Mouse (Mus musculus) CH12.LX (cell line): ENCODE measurements around the gene Actr2. TPM values are rescaled to one million over a fixed set of nuclear protein-coding genes. Genes with fewer than 3 reads are reported as not detected.

Source experiments
- DNase-seq: peaks from one replicate; pipeline ENCODE4 v3.0.0-alpha.2; 2013; ENCODE audit errors: extremely low read depth
- H3K27ac ChIP-seq: 2 replicates; pipeline ENCODE4 v1.5.1; 2012; ENCODE audit warnings: low read depth, mild to moderate bottlenecking, control low read depth, moderate library complexity; ENCODE audit not compliant: insufficient read depth
- H3K27me3 ChIP-seq: replicated peaks from 2 replicates; pipeline ENCODE3; 2012; ENCODE audit warnings: inconsistent platforms
- H3K36me3 ChIP-seq, 2 experiments: replicated peaks in 1 of 2; 2 replicates each; pipeline versions ENCODE3 to v1.6.1; 2012; ENCODE audit warnings: inconsistent platforms in 1 of 2, low read length in 1 of 2, mild to moderate bottlenecking in 1 of 2, mixed read lengths in 1 of 2, moderate library complexity in 1 of 2; ENCODE audit not compliant: control insufficient read depth in 1 of 2, insufficient read depth in 1 of 2
- H3K4me1 ChIP-seq, 2 experiments: 2 replicates each; pipeline ENCODE4 v1.6.1; 2012; ENCODE audit warnings: inconsistent platforms in 1 of 2, moderate library complexity in 1 of 2; ENCODE audit not compliant: insufficient read depth in 2 of 2, control insufficient read depth in 1 of 2
- H3K4me2 ChIP-seq: 2 replicates; pipeline ENCODE4 v1.6.1; 2012; ENCODE audit warnings: low read depth, mild to moderate bottlenecking, control low read depth; ENCODE audit not compliant: poor library complexity, insufficient read depth, severe bottlenecking
- H3K4me3 ChIP-seq, 3 experiments: fragments of 150-350 bp in 1 of 3; sonication (generic) in 1 of 3; replicated peaks in 1 of 3; 2 replicates each; pipeline versions ENCODE3 to v1.5.1; 2011 to 2012; ENCODE audit warnings: low read depth in 2 of 3, low read length in 2 of 3, mild to moderate bottlenecking in 2 of 3, moderate library complexity in 2 of 3, control low read depth in 1 of 3, improper control_type of control experiment in 1 of 3, inconsistent platforms in 1 of 3, mixed read lengths in 1 of 3; ENCODE audit not compliant: poor library complexity in 1 of 3
- H3K79me2 ChIP-seq: replicated peaks from 2 replicates; pipeline ENCODE4 v1.6.1; 2012; ENCODE audit warnings: mild to moderate bottlenecking, moderate library complexity; ENCODE audit not compliant: control insufficient read depth, poor library complexity, insufficient read depth, severe bottlenecking; ENCODE audit errors: extremely low read depth
- H3K9ac ChIP-seq: 2 replicates; pipeline ENCODE4 v1.6.1; 2012; ENCODE audit warnings: low read depth, mild to moderate bottlenecking, control low read depth, moderate library complexity; ENCODE audit not compliant: insufficient read depth
- H3K9me3 ChIP-seq: replicated peaks from 2 replicates; pipeline ENCODE3; 2012; ENCODE audit warnings: low read length, inconsistent platforms, mixed read lengths
- BHLHE40 ChIP-seq: IDR thresholded peaks from 2 replicates; pipeline ENCODE4 v1.6.1; 2011; ENCODE audit warnings: mild to moderate bottlenecking, low read depth, low read length, improper control_type of control experiment
- CHD1 ChIP-seq: IDR thresholded peaks from 2 replicates; pipeline ENCODE4 v1.6.1; 2012; ENCODE audit warnings: low read depth, low read length, improper control_type of control experiment, inconsistent platforms
- CHD2 ChIP-seq: IDR thresholded peaks from 2 replicates; pipeline ENCODE4 v1.6.1; 2011; ENCODE audit warnings: low read length, improper control_type of control experiment
- CTCF ChIP-seq, 2 experiments: IDR thresholded peaks in 1 of 2; conservative IDR thresholded peaks in 1 of 2; 2 replicates each; pipeline ENCODE4 v1.5.1; 2011 to 2012; ENCODE audit warnings: low read depth in 2 of 2, low read length in 2 of 2, improper control_type of control experiment in 1 of 2, inconsistent platforms in 1 of 2, mild to moderate bottlenecking in 1 of 2, moderate library complexity in 1 of 2
- E2F4 ChIP-seq: IDR thresholded peaks from 2 replicates; pipeline ENCODE4 v1.6.1; 2011; ENCODE audit warnings: low read depth, low read length, improper control_type of control experiment; ENCODE audit not compliant: insufficient replicate concordance
- ELF1 ChIP-seq: IDR thresholded peaks from 2 replicates; pipeline ENCODE4 v1.6.1; 2014; ENCODE audit warnings: low read depth, mild to moderate bottlenecking, inconsistent platforms, low read length, improper control_type of control experiment
- EP300 ChIP-seq: IDR thresholded peaks from 2 replicates; pipeline ENCODE4 v1.6.1; 2011; ENCODE audit warnings: low read length, improper control_type of control experiment
- ETS1 ChIP-seq: conservative IDR thresholded peaks from 2 replicates; pipeline ENCODE4 v1.6.1; 2012; ENCODE audit warnings: low read depth, mild to moderate bottlenecking, inconsistent platforms, low read length, improper control_type of control experiment, moderate library complexity
- GABPA ChIP-seq: IDR thresholded peaks from 2 replicates; pipeline ENCODE4 v1.6.1; 2012; ENCODE audit warnings: low read depth, low read length, improper control_type of control experiment, inconsistent platforms; ENCODE audit not compliant: insufficient replicate concordance
- HCFC1 ChIP-seq: IDR thresholded peaks from 2 replicates; pipeline ENCODE4 v1.6.1; 2012; ENCODE audit warnings: low read depth, mild to moderate bottlenecking, inconsistent platforms, low read length, improper control_type of control experiment
- IRF4 ChIP-seq: IDR thresholded peaks from 2 replicates; pipeline ENCODE4 v1.6.1; 2014; ENCODE audit warnings: low read depth, mild to moderate bottlenecking, inconsistent platforms, low read length, improper control_type of control experiment
- JUN ChIP-seq: IDR thresholded peaks from 2 replicates; pipeline ENCODE4 v1.6.1; 2011; ENCODE audit warnings: low read depth, mild to moderate bottlenecking, low read length, improper control_type of control experiment, moderate library complexity; ENCODE audit not compliant: insufficient read depth
- JUND ChIP-seq: conservative IDR thresholded peaks from 2 replicates; pipeline ENCODE4 v1.6.1; 2011; ENCODE audit warnings: low read depth, low read length, improper control_type of control experiment
- KAT2A ChIP-seq: IDR thresholded peaks from 2 replicates; pipeline ENCODE4 v1.6.1; 2012; ENCODE audit warnings: low read length, improper control_type of control experiment, inconsistent platforms; ENCODE audit not compliant: insufficient replicate concordance
- MAFK ChIP-seq: IDR thresholded peaks from 2 replicates; pipeline ENCODE4 v1.6.1; 2011; ENCODE audit warnings: low read length, improper control_type of control experiment; ENCODE audit not compliant: insufficient replicate concordance
- MAX ChIP-seq: IDR thresholded peaks from 2 replicates; pipeline ENCODE4 v1.6.1; 2011; ENCODE audit warnings: low read length, improper control_type of control experiment
- MAZ ChIP-seq: IDR thresholded peaks from 2 replicates; pipeline ENCODE4 v1.6.1; 2012; ENCODE audit warnings: low read depth, mild to moderate bottlenecking, inconsistent platforms, low read length, improper control_type of control experiment, moderate library complexity
- MEF2A ChIP-seq: IDR thresholded peaks from 2 replicates; pipeline ENCODE4 v1.6.1; 2014; ENCODE audit warnings: low read depth, mild to moderate bottlenecking, inconsistent platforms, low read length, improper control_type of control experiment, borderline replicate concordance
- MXI1 ChIP-seq: IDR thresholded peaks from 2 replicates; pipeline ENCODE4 v1.6.1; 2011; ENCODE audit warnings: mild to moderate bottlenecking, low read depth, low read length, improper control_type of control experiment
- MYC ChIP-seq: IDR thresholded peaks from 2 replicates; pipeline ENCODE4 v1.6.1; 2011; ENCODE audit warnings: low read depth, mild to moderate bottlenecking, improper control_type of control experiment, low read length
- NELFE ChIP-seq: IDR thresholded peaks from 2 replicates; pipeline ENCODE4 v1.6.1; 2011; ENCODE audit warnings: low read depth, low read length, improper control_type of control experiment
- NRF1 ChIP-seq: IDR thresholded peaks from 2 replicates; pipeline ENCODE4 v1.6.1; 2014; ENCODE audit warnings: low read depth, mild to moderate bottlenecking, inconsistent platforms, low read length, improper control_type of control experiment, moderate library complexity
- PAX5 ChIP-seq: IDR thresholded peaks from 2 replicates; pipeline ENCODE4 v1.6.1; 2012; ENCODE audit warnings: low read length, inconsistent platforms, mixed read lengths
- POLR2A ChIP-seq: IDR thresholded peaks from 2 replicates; pipeline ENCODE4 v1.6.1; 2011; ENCODE audit warnings: low read depth, mild to moderate bottlenecking, improper control_type of control experiment, low read length
- POLR2AphosphoS2 ChIP-seq: IDR thresholded peaks from 2 replicates; pipeline ENCODE4 v1.6.1; 2011; ENCODE audit warnings: low read depth, low read length, improper control_type of control experiment
- RAD21 ChIP-seq: IDR thresholded peaks from 2 replicates; pipeline ENCODE4 v1.6.1; 2011; ENCODE audit warnings: low read depth, mild to moderate bottlenecking, low read length, improper control_type of control experiment, moderate library complexity
- RCOR1 ChIP-seq: conservative IDR thresholded peaks from 2 replicates; pipeline ENCODE4 v1.6.1; 2012; ENCODE audit warnings: low read depth, mild to moderate bottlenecking, inconsistent platforms, low read length, improper control_type of control experiment
- SIN3A ChIP-seq: IDR thresholded peaks from 2 replicates; pipeline ENCODE4 v1.6.1; 2012; ENCODE audit warnings: low read length, improper control_type of control experiment, inconsistent platforms
- SMC3 ChIP-seq: IDR thresholded peaks from 2 replicates; pipeline ENCODE4 v1.6.1; 2011; ENCODE audit warnings: low read depth, low read length, improper control_type of control experiment
- TBP ChIP-seq: conservative IDR thresholded peaks from 2 replicates; pipeline ENCODE4 v1.6.1; 2011; ENCODE audit warnings: low read depth, low read length, improper control_type of control experiment
- TCF12 ChIP-seq: IDR thresholded peaks from 2 replicates; pipeline ENCODE4 v1.6.1; 2014; ENCODE audit warnings: low read depth, mild to moderate bottlenecking, inconsistent platforms, low read length, improper control_type of control experiment
- UBTF ChIP-seq: IDR thresholded peaks from 2 replicates; pipeline ENCODE4 v1.6.1; 2012; ENCODE audit warnings: low read depth, mild to moderate bottlenecking, inconsistent platforms, low read length, improper control_type of control experiment, moderate library complexity
- USF1 ChIP-seq: IDR thresholded peaks from 2 replicates; pipeline ENCODE4 v1.6.1; 2014; ENCODE audit warnings: low read depth, mild to moderate bottlenecking, inconsistent platforms, low read length, improper control_type of control experiment
- USF2 ChIP-seq: conservative IDR thresholded peaks from 2 replicates; pipeline ENCODE4 v1.6.1; 2011; ENCODE audit warnings: low read depth, low read length, improper control_type of control experiment
- ZC3H11A ChIP-seq: IDR thresholded peaks from 2 replicates; pipeline ENCODE4 v1.6.1; 2012; ENCODE audit warnings: low read depth, mild to moderate bottlenecking, inconsistent platforms, low read length, improper control_type of control experiment
- ZKSCAN1 ChIP-seq: IDR thresholded peaks from 2 replicates; pipeline ENCODE4 v1.6.1; 2012; ENCODE audit warnings: low read depth, inconsistent platforms, low read length, improper control_type of control experiment, borderline replicate concordance
- ZMIZ1 ChIP-seq: IDR thresholded peaks from 2 replicates; pipeline ENCODE4 v1.6.1; 2012; ENCODE audit warnings: low read depth, mild to moderate bottlenecking, inconsistent platforms, low read length, improper control_type of control experiment
- ZNF384 ChIP-seq: IDR thresholded peaks from 2 replicates; pipeline ENCODE4 v1.6.1; 2012; ENCODE audit warnings: low read depth, low read length, improper control_type of control experiment, inconsistent platforms
- dilution Hi-C: fragments of 300-500 bp; cut with MboI; formaldehyde crosslinking; loops from 2 replicates; pipeline ENCODE4 v1.14.3; 2020; ENCODE audit warnings: low sequenced_read_pairs; ENCODE audit not compliant: extremely low pct_unique_long_range_greater_than_20kb, extremely low pct_ligation_motif_present
- in situ Hi-C: fragments of 300-500 bp; cut with MboI; formaldehyde crosslinking; loops from 3 replicates; pipeline ENCODE4 v1.14.3; 2019; ENCODE audit warnings: low sequenced_read_pairs, low pct_ligation_motif_present, low pct_unique_long_range_greater_than_20kb, mixed read lengths
- polyA plus RNA-seq: library from polyadenylated mRNA; unstranded; fragments of >175 nt; gene quantifications from 2 replicates; pipeline ENCODE4 v1.2.1, GENCODE M21; 2012; ENCODE audit warnings: low read depth; ENCODE audit not compliant: insufficient read length
- total RNA-seq, 2 experiments: library from RNA; depleted of rRNA; stranded (reverse); fragments of 300-350 nt in 1 of 2; fragments of >200 nt in 1 of 2; gene quantifications; 2 replicates each; pipeline ENCODE4 v1.2.3; 2012 to 2014

Actr2 gene
- 141 and 159 TPM in 2 replicates for total RNA-seq (2012; rRNA removed)
- total RNA-seq (2014; rRNA removed) = 189 and 196 TPM in 2 replicates
- polyA plus RNA-seq = 307 and 327 TPM in 2 replicates

DNA sequence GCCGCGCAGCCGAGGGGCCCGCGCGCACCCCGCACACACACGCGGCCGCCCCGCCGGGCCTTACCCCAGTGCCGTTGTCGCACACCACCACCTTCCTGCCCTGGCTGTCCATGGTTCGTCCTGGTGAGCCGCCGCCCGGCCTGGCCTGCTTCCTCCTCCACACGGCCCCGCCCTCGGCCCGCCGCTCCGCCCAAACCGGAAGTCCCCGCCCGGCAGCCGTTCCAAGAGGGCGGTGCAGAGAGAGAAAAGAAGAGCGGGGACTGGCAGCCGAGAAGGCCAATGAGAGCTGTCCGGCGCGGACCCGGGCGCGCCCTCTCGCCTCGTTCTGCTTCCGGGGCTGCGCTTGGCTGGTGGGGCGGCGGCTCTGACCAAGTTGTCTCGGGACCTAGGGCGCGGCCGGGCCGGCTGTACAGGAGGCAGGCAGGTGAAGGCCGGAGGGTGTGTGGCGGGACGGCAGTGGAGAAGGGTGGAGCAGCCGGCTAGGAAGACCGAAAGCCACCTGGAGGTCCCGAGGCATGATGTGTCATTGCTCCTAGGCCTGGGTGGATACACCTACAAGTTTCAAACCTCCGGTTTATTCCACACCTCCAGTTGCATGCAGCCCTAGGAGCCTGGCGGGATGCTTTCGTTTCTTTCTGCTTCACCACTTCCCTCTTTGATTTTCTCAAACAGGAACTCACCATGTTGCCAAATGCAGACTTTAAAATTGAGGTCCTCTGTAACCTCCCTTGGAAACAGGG, at the start of gene Actr2:
TSS of gene Actr2 (minus strand) at position 173 of the 740 bp plus-strand sequence.
- TF ChIP-seq TBP = peak; percentile 66; the same call in 1 of the 2 replicates
- TF ChIP-seq NRF1 = peak; percentile 73
- peak; percentile 90 for TF ChIP-seq UBTF
- TF ChIP-seq HCFC1 = peak; percentile 80
- TF ChIP-seq CHD1 = no peak
- TF ChIP-seq ZC3H11A = no peak
- no peak for TF ChIP-seq RAD21
- peak; percentile 52; the same call in 1 of the 2 replicates for TF ChIP-seq BHLHE40
- TF ChIP-seq ZNF384 = no peak
- TF ChIP-seq ELF1 = peak; percentile 98
- no peak for TF ChIP-seq GABPA
- TF ChIP-seq ZMIZ1 = peak; percentile 84
- peak; percentile 88 for TF ChIP-seq TCF12
- peak; percentile 80 for TF ChIP-seq POLR2AphosphoS2
- TF ChIP-seq MXI1 = peak; percentile 91
- TF ChIP-seq NELFE = peak; percentile 90
- TF ChIP-seq USF2 = no peak
- TF ChIP-seq SMC3 = no peak
- 0 out of 2 replicates have a peak, but pooled peaks have one; percentile 36 for TF ChIP-seq MYC
- peak; percentile 68; the same call in 1 of the 2 replicates for TF ChIP-seq IRF4
- TF ChIP-seq JUND = no peak
- no peak for TF ChIP-seq USF1
- TF ChIP-seq MEF2A = 0 out of 2 replicates have a peak, but pooled peaks have one; percentile 57
- TF ChIP-seq SIN3A = peak; percentile 96
- TF ChIP-seq ETS1 = no peak; the same call in 1 of the 2 replicates
- TF ChIP-seq RCOR1 = no peak
- TF ChIP-seq MAZ = peak; percentile 75; the same call in 1 of the 2 replicates
- no peak for TF ChIP-seq CTCF (conservative IDR thresholded peaks at IDR 0.05 in 1 of 2, IDR thresholded peaks at IDR 0.05 in 1 of 2; ENCODE audit: low read depth in 2 of 2, low read length in 2 of 2)
- peak; percentile 77; the same call in 1 of the 2 replicates for TF ChIP-seq KAT2A
- no peak for TF ChIP-seq MAFK
- peak; percentile 77 for TF ChIP-seq MAX
- no peak for TF ChIP-seq JUN
- TF ChIP-seq EP300 = 0 out of 2 replicates have a peak, but pooled peaks have one; percentile 30
- TF ChIP-seq E2F4 = peak; percentile 55; the same call in 1 of the 2 replicates
- no peak for TF ChIP-seq ZKSCAN1
- peak; percentile 91 for TF ChIP-seq CHD2
- TF ChIP-seq PAX5 = no peak
- peak; percentile 86 for TF ChIP-seq POLR2A
- H3K9me3 ChIP-seq = no peaks in the 10 kb centered on the region
- peaks cover 39% of the 10 kb centered on the region for H3K79me2 ChIP-seq
- peak within 1 kb of the TSS; percentile 98 for H3K27ac ChIP-seq
- H3K9ac ChIP-seq = peak within 1 kb of the TSS; percentile 98
- H3K27me3 ChIP-seq = no peaks in the 10 kb centered on the region
- peak within 1 kb of the TSS; percentile 70 to 92 (median 80) for H3K4me3 ChIP-seq
- H3K4me2 ChIP-seq = peak within 1 kb of the TSS; percentile 97
- peak; percentile 98 for DNase-seq
- dilution Hi-C loops (no loop called here), in situ Hi-C loops (no loop called here)
- peaks cover 7 to 27% of the 10 kb centered on the region in 2 experiments for H3K36me3 ChIP-seq
- H3K4me1 ChIP-seq = peaks cover 13 to 37% of the 10 kb centered on the region in 2 experiments
